Mouse (Mus musculus) brain, embryonic 14.5 days (tissue): ENCODE measurements around the gene Ddost.

Source experiments
- CTCF ChIP-seq: fragments of 200-500 bp; IDR thresholded peaks from 2 replicates; pipeline ENCODE4 v1.5.1; 2012; ENCODE audit warnings: inconsistent platforms, mild to moderate bottlenecking, moderate library complexity, borderline replicate concordance; ENCODE audit not compliant: insufficient read depth, insufficient read length; ENCODE audit errors: extremely low read depth
- POLR2A ChIP-seq: fragments of 200-500 bp; IDR thresholded peaks from 2 replicates; pipeline ENCODE4 v1.6.1; 2012; ENCODE audit warnings: mild to moderate bottlenecking, inconsistent platforms, borderline replicate concordance; ENCODE audit not compliant: poor library complexity, insufficient read depth, insufficient read length, severe bottlenecking; ENCODE audit errors: extremely low read depth

DNA sequence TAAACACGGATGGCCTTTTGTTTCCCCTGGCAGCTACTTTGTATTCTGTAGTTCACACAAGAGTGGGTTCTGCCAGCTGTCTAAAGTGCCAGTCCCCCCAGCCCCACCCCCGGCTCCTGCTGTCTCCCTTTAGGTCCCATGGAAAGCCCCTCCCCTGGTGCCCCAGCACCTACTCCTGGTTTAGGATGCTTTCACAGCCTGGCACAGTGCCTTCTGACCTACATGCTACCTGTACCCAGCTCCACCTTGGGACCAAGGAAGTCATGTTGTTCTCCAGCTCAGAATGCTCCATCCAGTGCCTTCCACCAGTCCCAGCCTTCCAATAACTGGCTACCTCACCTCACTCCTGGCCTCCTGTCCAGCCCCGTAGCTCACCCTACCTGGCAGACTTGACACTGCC is 2.5 kb downstream of the Ddost start:
- TF ChIP-seq POLR2A = no peak
- TF ChIP-seq CTCF = no peak
